ENCODE assay signal across 31 mouse cellular contexts in genomic region chr7:96447806-96448397, GRCm38 (mm10).
DNase-seq lines count a peak whose midpoint lies in the region; ATAC-seq and TF ChIP-seq lines count a peak whose summit lies in the region.
"Had no signal": no experiment of that assay in that cellular context is flagged by ENCODE, and none has a peak within 500 bp of the region (broad histone marks: within the 10 kb centered on the region; RNA-seq: fewer than 3 reads in every experiment).

No protein-coding gene starts in this region.

- TF ChIP-seq CTCF in forebrain, postnatal 0 days (IDR thresholded peaks at IDR 0.05; ENCODE audit: low read depth) = no peak
- no peak for TF ChIP-seq CTCF in thymus, adult 2 months (IDR thresholded peaks at IDR 0.05; ENCODE audit: borderline replicate concordance, control insufficient read depth, extremely low read depth, insufficient read depth, low read length, poor library complexity)

- TF ChIP-seq POLR2A in thymus, adult 2 months (IDR thresholded peaks at IDR 0.05; ENCODE audit: control insufficient read depth, extremely low read depth, insufficient read depth, low read length, poor library complexity) = no peak

- H3K4me1 ChIP-seq in forebrain, postnatal 0 days (ENCODE audit: insufficient read depth) = no peaks in the 10 kb centered on the region
- no peaks in the 10 kb centered on the region for H3K4me1 ChIP-seq in forebrain, embryonic 12.5 days
- H3K4me1 ChIP-seq in thymus, adult 2 months (replicated peaks; ENCODE audit: control insufficient read depth, insufficient read depth, low read length) = peaks cover 12% of the 10 kb centered on the region
- no peaks in the 10 kb centered on the region for H3K4me1 ChIP-seq in midbrain, embryonic 16.5 days (ENCODE audit: control insufficient read depth, insufficient read depth, low read length)
- H3K4me1 ChIP-seq: heart, embryonic 13.5 days; intestine, embryonic 15.5 days; limb, embryonic 10.5 days; limb, embryonic 15.5 days; liver, embryonic 13.5 days; neural tube, embryonic 13.5 days had no signal

- 75% methylated on average over 12 of the region's 12 CpGs for WGBS in forebrain, postnatal 0 days
- WGBS in forebrain, embryonic 12.5 days = 75% methylated on average over 12 of the region's 12 CpGs
- 71% methylated on average over 12 of the region's 12 CpGs for WGBS in thymus, adult 2 months
- WGBS in midbrain, embryonic 16.5 days = 55% methylated on average over 12 of the region's 12 CpGs

- ATAC-seq in forebrain, postnatal 0 days = peak; percentile 14; the same call in 1 of the 2 replicates
- ATAC-seq in forebrain, embryonic 12.5 days (ENCODE audit: low FRiP score) = no peak
- peak; percentile 38; the same call in 1 of the 2 replicates for ATAC-seq in midbrain, embryonic 16.5 days
- ATAC-seq: forebrain, embryonic 16.5 days; hindbrain, embryonic 16.5 days; intestine, embryonic 15.5 days; lung, postnatal 0 days had no signal

- no peak overlapping the region for H3K9ac ChIP-seq in forebrain, postnatal 0 days
- no peak overlapping the region for H3K9ac ChIP-seq in forebrain, embryonic 12.5 days
- no peak overlapping the region for H3K9ac ChIP-seq in midbrain, embryonic 16.5 days (ENCODE audit: low read depth, low read length)
- H3K9ac ChIP-seq: heart, embryonic 13.5 days; intestine, embryonic 15.5 days; limb, embryonic 15.5 days; liver, embryonic 13.5 days; neural tube, embryonic 13.5 days had no signal

- H3K9me3 ChIP-seq in forebrain, postnatal 0 days (ENCODE audit: low read length) = no peaks in the 10 kb centered on the region
- no peaks in the 10 kb centered on the region for H3K9me3 ChIP-seq in forebrain, embryonic 12.5 days
- H3K9me3 ChIP-seq in midbrain, embryonic 16.5 days (replicated peaks; ENCODE audit: control insufficient read depth, low read length, poor library complexity, severe bottlenecking) = no peaks in the 10 kb centered on the region
- H3K9me3 ChIP-seq: heart, embryonic 13.5 days; intestine, embryonic 15.5 days; limb, embryonic 10.5 days; limb, embryonic 15.5 days; liver, embryonic 13.5 days; neural tube, embryonic 13.5 days had no signal

- DNase-seq in forebrain, postnatal 0 days = no peak
- DNase-seq in thymus, adult 2 months = peak; percentile 13
- DNase-seq in thymus, adult 18-20 months = no peak
- DNase-seq in thymus, postnatal 4 days = peak; percentile 57
- DNase-seq in urinary bladder, adult 18-20 months (ENCODE audit: low spot score in 2 of 2) = no peak
- DNase-seq in cerebellum, adult 11 months = no peak
- DNase-seq: adrenal gland, postnatal 10 days; cerebellum, adult 11-12 months; cerebellum, adult 9-11 months; embryo, embryonic 11 days; gastrocnemius, postnatal 10 days; heart, postnatal 14 days; kidney, adult 2 months; kidney, postnatal 10 days; layer of hippocampus, postnatal 36 days; liver, embryonic 13.5 days; lung, adult 18-20 months; lung, postnatal 4 days; right cerebral cortex, postnatal 4 days had no signal

- H3K36me3 ChIP-seq in forebrain, postnatal 0 days (ENCODE audit: insufficient read depth) = no peaks in the 10 kb centered on the region
- H3K36me3 ChIP-seq in forebrain, embryonic 12.5 days (replicated peaks) = no peaks in the 10 kb centered on the region
- no peaks in the 10 kb centered on the region for H3K36me3 ChIP-seq in thymus, adult 2 months (ENCODE audit: control insufficient read depth, insufficient read depth, low read length)
- no peaks in the 10 kb centered on the region for H3K36me3 ChIP-seq in midbrain, embryonic 16.5 days (ENCODE audit: control insufficient read depth, insufficient read depth, low read length)
- H3K36me3 ChIP-seq: heart, embryonic 13.5 days; intestine, embryonic 15.5 days; limb, embryonic 10.5 days; limb, embryonic 15.5 days; liver, embryonic 13.5 days; neural tube, embryonic 13.5 days had no signal

- H3K27ac ChIP-seq in forebrain, postnatal 0 days (ENCODE audit: low read depth, low read length) = no peak overlapping the region
- no peak overlapping the region for H3K27ac ChIP-seq in forebrain, embryonic 12.5 days
- H3K27ac ChIP-seq in thymus, adult 2 months (ENCODE audit: control insufficient read depth, insufficient read depth, low read length) = peak overlapping the region; percentile 58
- H3K27ac ChIP-seq in midbrain, embryonic 16.5 days (ENCODE audit: low read length) = no peak overlapping the region
- H3K27ac ChIP-seq: heart, embryonic 13.5 days; intestine, embryonic 15.5 days; limb, embryonic 10.5 days; limb, embryonic 15.5 days; liver, embryonic 13.5 days; neural tube, embryonic 13.5 days; stomach, postnatal 0 days had no signal

- no peaks in the 10 kb centered on the region for H3K27me3 ChIP-seq in forebrain, postnatal 0 days (ENCODE audit: insufficient read depth, low read length)
- H3K27me3 ChIP-seq in forebrain, embryonic 12.5 days = no peaks in the 10 kb centered on the region
- no peaks in the 10 kb centered on the region for H3K27me3 ChIP-seq in thymus, adult 2 months (ENCODE audit: control insufficient read depth, insufficient read depth, low read length)
- no peaks in the 10 kb centered on the region for H3K27me3 ChIP-seq in midbrain, embryonic 16.5 days (ENCODE audit: control insufficient read depth, insufficient read depth, low read depth, low read length)
- H3K27me3 ChIP-seq: heart, embryonic 13.5 days; intestine, embryonic 15.5 days; limb, embryonic 15.5 days; liver, embryonic 13.5 days; neural tube, embryonic 13.5 days had no signal

- H3K4me2 ChIP-seq in forebrain, postnatal 0 days (ENCODE audit: low read depth) = no peak overlapping the region
- H3K4me2 ChIP-seq in forebrain, embryonic 12.5 days = no peak overlapping the region
- no peak overlapping the region for H3K4me2 ChIP-seq in midbrain, embryonic 16.5 days (ENCODE audit: low read length)
- H3K4me2 ChIP-seq: heart, embryonic 13.5 days; intestine, embryonic 15.5 days; limb, embryonic 15.5 days; liver, embryonic 13.5 days; neural tube, embryonic 13.5 days had no signal

- H3K4me3 ChIP-seq in forebrain, postnatal 0 days (ENCODE audit: low read depth, low read length) = no peak overlapping the region
- H3K4me3 ChIP-seq in forebrain, embryonic 12.5 days (replicated peaks) = no peak overlapping the region
- H3K4me3 ChIP-seq in thymus, adult 2 months (ENCODE audit: control insufficient read depth, insufficient read depth, low read length) = no peak overlapping the region
- no peak overlapping the region for H3K4me3 ChIP-seq in midbrain, embryonic 16.5 days (ENCODE audit: low read depth, low read length)
- H3K4me3 ChIP-seq: erythroblast, embryonic 14.5 days; heart, embryonic 13.5 days; intestine, embryonic 15.5 days; limb, embryonic 10.5 days; limb, embryonic 15.5 days; liver, embryonic 13.5 days; neural tube, embryonic 13.5 days had no signal

Comparison
In these comparisons a context has a peak if more than half of its experiments do, and no peak if none do; other contexts are left out.
1. DNase-seq: peak in thymus, adult 2 months (single experiment) and thymus, postnatal 4 days (single experiment); none in forebrain, postnatal 0 days (single experiment), thymus, adult 18-20 months (0 of 2), urinary bladder, adult 18-20 months (0 of 2) and cerebellum, adult 11 months (single experiment).